10 mouse cellular contexts compared by ENCODE assay signal in the genomic region with DNA sequence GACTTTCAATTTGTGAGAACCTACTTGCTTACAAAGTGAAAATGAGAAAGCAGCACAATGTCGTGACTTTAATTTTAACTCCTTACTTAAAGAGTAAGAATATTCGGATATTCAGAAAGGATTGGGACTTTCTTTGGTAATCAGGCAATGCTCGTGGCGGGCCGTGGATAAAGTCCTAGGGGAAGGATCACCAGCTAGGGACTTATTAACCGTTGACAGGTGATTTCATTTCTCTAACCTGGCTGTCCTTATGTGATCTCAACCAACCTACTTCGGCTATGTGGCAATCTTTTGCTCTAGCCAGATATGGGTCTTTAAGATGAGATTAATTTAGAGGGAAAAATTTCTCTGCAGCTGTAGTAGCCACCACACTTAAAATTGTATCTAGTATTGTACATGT. TPM values are rescaled to one million over a fixed set of nuclear protein-coding genes. Genes with fewer than 3 reads are reported as not detected.
DNase-seq lines count a peak whose midpoint lies in the region; ATAC-seq lines count a peak whose summit lies in the region.
"Had no signal": no experiment of that assay in that cellular context is flagged by ENCODE, and none has a peak within 500 bp of the region (broad histone marks: within the 10 kb centered on the region; RNA-seq: fewer than 3 reads in every experiment).

No protein-coding gene starts in this region.

- H3K4me1 ChIP-seq in heart, embryonic 11.5 days (ENCODE audit: control insufficient read depth, insufficient read depth, low read length), result peaks cover 15% of the 10 kb centered on the region
- H3K4me1 ChIP-seq in brown adipose tissue, adult 24 weeks (ENCODE audit: control insufficient read depth, insufficient read depth, insufficient read length, low read length), result peaks cover 9% of the 10 kb centered on the region
- H3K4me1 ChIP-seq in hindbrain, embryonic 16.5 days (ENCODE audit: control insufficient read depth, insufficient read depth, low read depth, low read length), result peaks cover 31% of the 10 kb centered on the region
- H3K4me1 ChIP-seq in liver, embryonic 15.5 days (replicated peaks), result peaks cover 58% of the 10 kb centered on the region

- H3K27me3 ChIP-seq in heart, embryonic 11.5 days (ENCODE audit: control insufficient read depth, insufficient read depth, low read length), result no peaks in the 10 kb centered on the region
- H3K27me3 ChIP-seq in hindbrain, embryonic 16.5 days (replicated peaks; ENCODE audit: control insufficient read depth, insufficient read depth, low read length), result no peaks in the 10 kb centered on the region
- no peaks in the 10 kb centered on the region for H3K27me3 ChIP-seq in liver, embryonic 15.5 days

- no peak overlapping the region for H3K9ac ChIP-seq in heart, embryonic 11.5 days (ENCODE audit: low read depth, low read length)
- H3K9ac ChIP-seq in hindbrain, embryonic 16.5 days (ENCODE audit: low read depth, low read length), result no peak overlapping the region
- no peak overlapping the region for H3K9ac ChIP-seq in liver, embryonic 15.5 days

- no peak for DNase-seq in heart, postnatal 36 days
- DNase-seq in thymus, postnatal 14 days, result no peak
- DNase-seq in B cell, adult 2 months, result no peak
- no peak for DNase-seq in thymus, postnatal 0 days (ENCODE audit: low spot score)
- DNase-seq: adrenal gland, postnatal 14 days; right cerebral cortex, adult 18-20 months had no signal

- peaks cover 22% of the 10 kb centered on the region for H3K36me3 ChIP-seq in heart, embryonic 11.5 days (ENCODE audit: control insufficient read depth, insufficient read depth, low read length)
- H3K36me3 ChIP-seq in hindbrain, embryonic 16.5 days (ENCODE audit: control insufficient read depth, insufficient read depth, low read length), result peaks cover 31% of the 10 kb centered on the region
- H3K36me3 ChIP-seq in liver, embryonic 15.5 days (replicated peaks), result peaks cover 55% of the 10 kb centered on the region

- no peak overlapping the region for H3K27ac ChIP-seq in heart, embryonic 11.5 days (ENCODE audit: low read depth, low read length)
- 0 out of 2 replicates have a peak overlapping the region, but pooled peaks have one; percentile 24 for H3K27ac ChIP-seq in brown adipose tissue, adult 24 weeks (replicated peaks; ENCODE audit: low read depth, low read length)
- H3K27ac ChIP-seq in hindbrain, embryonic 16.5 days (ENCODE audit: low read depth, low read length), result no peak overlapping the region
- peak overlapping the region; percentile 24; the same call in 1 of the 2 replicates for H3K27ac ChIP-seq in liver, embryonic 15.5 days (replicated peaks)

- intact Hi-C loops in heart, postnatal 36 days (cut with DNase I), result loop anchor here (2.0 kb wide), 1 partner anchor 32 kb away; the partner anchor contains the start of gene Smu1

- H3K4me3 ChIP-seq in heart, embryonic 11.5 days (ENCODE audit: low read depth, low read length), result 0 out of 2 replicates have a peak overlapping the region, but pooled peaks have one; percentile 8
- H3K4me3 ChIP-seq in brown adipose tissue, adult 24 weeks (ENCODE audit: insufficient read depth, low read depth, low read length), result peak overlapping the region; percentile 33
- H3K4me3 ChIP-seq in hindbrain, embryonic 16.5 days (ENCODE audit: low read length), result peak overlapping the region; percentile 22; the same call in 1 of the 2 replicates
- H3K4me3 ChIP-seq in liver, embryonic 15.5 days (replicated peaks), result no peak overlapping the region; the same call in 1 of the 2 replicates

- 89% methylated on average over 7 of the region's 7 CpGs for WGBS in heart, embryonic 11.5 days (ENCODE audit: insufficient replicate concordance)
- 80% methylated on average over 7 of the region's 7 CpGs for WGBS in hindbrain, embryonic 16.5 days
- 67% methylated on average over 7 of the region's 7 CpGs for WGBS in liver, embryonic 15.5 days (ENCODE audit: insufficient replicate concordance)

- H3K9me3 ChIP-seq in heart, embryonic 11.5 days (replicated peaks; ENCODE audit: control insufficient read depth, low read length), result no peaks in the 10 kb centered on the region
- H3K9me3 ChIP-seq in hindbrain, embryonic 16.5 days (ENCODE audit: control insufficient read depth, low read length), result no peaks in the 10 kb centered on the region
- no peaks in the 10 kb centered on the region for H3K9me3 ChIP-seq in liver, embryonic 15.5 days (replicated peaks)

- H3K4me2 ChIP-seq in heart, embryonic 11.5 days, result peak overlapping the region; percentile 83
- H3K4me2 ChIP-seq in hindbrain, embryonic 16.5 days (ENCODE audit: low read length), result peak overlapping the region; percentile 86
- H3K4me2 ChIP-seq in liver, embryonic 15.5 days, result peak overlapping the region; percentile 90

- ATAC-seq in heart, embryonic 11.5 days (replicated peaks; ENCODE audit: insufficient number of reproducible peaks, low FRiP score, low TSS enrichment), result no peak
- ATAC-seq in hindbrain, embryonic 16.5 days, result no peak
- no peak for ATAC-seq in liver, embryonic 15.5 days (ENCODE audit: insufficient read depth)

RNA-seq across cellular contexts. Expression of gene Dnaja1, which starts 3.2 kb away (rescaled TPM):
- 317 and 358 TPM in 2 replicates for polyA plus RNA-seq in heart, embryonic 11.5 days (2014; fragmentation: Nextera tagmentation; extraction: Ambion mirVana)
- 10 to 100 TPM; 78.1 to 79.8 TPM for total RNA-seq in heart, postnatal 36 days (2021)
- 160 and 462 TPM in 2 replicates for polyA plus RNA-seq in brown adipose tissue, adult 24 weeks (2012; ENCODE audit: insufficient read depth, insufficient read length, missing spikeins)
- 625 and 673 TPM in 2 replicates for polyA plus RNA-seq in hindbrain, embryonic 16.5 days (2015; fragmentation: Nextera tagmentation; extraction: Ambion mirVana)
- 121 and 130 TPM in 2 replicates for polyA plus RNA-seq in liver, embryonic 15.5 days (2015; fragmentation: Nextera tagmentation; extraction: Ambion mirVana)
- 410 and 488 TPM in 2 replicates for polyA plus RNA-seq in thymus, postnatal 0 days (2015; fragmentation: Nextera tagmentation; extraction: Ambion mirVana)

RNA-seq across cellular contexts. Expression of gene Aptx, which starts 22.1 kb away (rescaled TPM):
- polyA plus RNA-seq in heart, embryonic 11.5 days (2014; fragmentation: Nextera tagmentation; extraction: Ambion mirVana), result 26.4 and 28.0 TPM in 2 replicates
- 10 to 100 TPM; 14.2 to 15.8 TPM for total RNA-seq in heart, postnatal 36 days (2021)
- 22.9 and 23.2 TPM in 2 replicates for polyA plus RNA-seq in brown adipose tissue, adult 24 weeks (2012; ENCODE audit: insufficient read depth, insufficient read length, missing spikeins)
- 41.4 and 44.8 TPM in 2 replicates for polyA plus RNA-seq in hindbrain, embryonic 16.5 days (2015; fragmentation: Nextera tagmentation; extraction: Ambion mirVana)
- 8.2 and 8.5 TPM in 2 replicates for polyA plus RNA-seq in liver, embryonic 15.5 days (2015; fragmentation: Nextera tagmentation; extraction: Ambion mirVana)
- polyA plus RNA-seq in thymus, postnatal 0 days (2015; fragmentation: Nextera tagmentation; extraction: Ambion mirVana), result 35.3 and 42.1 TPM in 2 replicates

RNA-seq across cellular contexts. Expression of gene Smu1, which starts 32.6 kb away (rescaled TPM):
- polyA plus RNA-seq in heart, embryonic 11.5 days (2014; fragmentation: Nextera tagmentation; extraction: Ambion mirVana), result 105 and 123 TPM in 2 replicates
- total RNA-seq in heart, postnatal 36 days (2021), result 10 to 100 TPM; 30.9 to 33.5 TPM
- 35.8 and 42.9 TPM in 2 replicates for polyA plus RNA-seq in brown adipose tissue, adult 24 weeks (2012; ENCODE audit: insufficient read depth, insufficient read length, missing spikeins)
- 119 and 120 TPM in 2 replicates for polyA plus RNA-seq in hindbrain, embryonic 16.5 days (2015; fragmentation: Nextera tagmentation; extraction: Ambion mirVana)
- polyA plus RNA-seq in liver, embryonic 15.5 days (2015; fragmentation: Nextera tagmentation; extraction: Ambion mirVana), result 71.6 and 75.5 TPM in 2 replicates
- polyA plus RNA-seq in thymus, postnatal 0 days (2015; fragmentation: Nextera tagmentation; extraction: Ambion mirVana), result 158 and 161 TPM in 2 replicates

Comparison
In these comparisons a context has a peak if more than half of its experiments do, and no peak if none do; other contexts are left out.
1. H3K27ac ChIP-seq: peak in brown adipose tissue, adult 24 weeks (single experiment) and liver, embryonic 15.5 days (single experiment); none in heart, embryonic 11.5 days (single experiment) and hindbrain, embryonic 16.5 days (single experiment).
2. Peak in every context shown above with its lines, with median percentiles within 50 percentile points of each other: H3K4me2 ChIP-seq.